Comparison of ENCODE assay signal across 29 mouse cellular contexts in genomic region chr11:67364986-67365721, GRCm38 (mm10). TPM values are rescaled to one million over a fixed set of nuclear protein-coding genes. Genes with fewer than 3 reads are reported as not detected.
DNase-seq lines count a peak whose midpoint lies in the region; ATAC-seq and TF ChIP-seq lines count a peak whose summit lies in the region.
"Had no signal": no experiment of that assay in that cellular context is flagged by ENCODE, and none has a peak within 500 bp of the region (broad histone marks: within the 10 kb centered on the region; RNA-seq: fewer than 3 reads in every experiment).

No protein-coding gene starts in this region.

- no peak for TF ChIP-seq CTCF in CH12.LX (conservative IDR thresholded peaks at IDR 0.05 in 1 of 2, IDR thresholded peaks at IDR 0.05 in 1 of 2; ENCODE audit: low read depth in 2 of 2, low read length in 2 of 2)
- TF ChIP-seq CTCF in E14TG2a.4 (conservative IDR thresholded peaks at IDR 0.05; ENCODE audit: low read length): no peak
- TF ChIP-seq CTCF in G1E (IDR thresholded peaks at IDR 0.05; ENCODE audit: low read depth, low read length): no peak

- no peak for DNase-seq in lung, postnatal 25 days (ENCODE audit: low spot score)
- DNase-seq in CH12.LX (ENCODE audit: extremely low read depth) (no peak), G1E (ENCODE audit: low spot score) (no peak)
- no peak for DNase-seq in thymus, postnatal 0 days (ENCODE audit: low spot score)
- no peak for DNase-seq in kidney, adult 8-10 months
- no peak for DNase-seq in urinary bladder, adult 2 months (ENCODE audit: low spot score)
- DNase-seq: adrenal gland, adult 8-10 months; adrenal gland, postnatal 25 days; gastrocnemius, postnatal 10 days; gastrocnemius, postnatal 36 days; heart, adult 11 months; heart, postnatal 10 days; heart, postnatal 4 days had no signal

- no peak overlapping the region for H3K9ac ChIP-seq in lung, embryonic 16.5 days (ENCODE audit: low read length)
- no peak overlapping the region for H3K9ac ChIP-seq in CH12.LX (ENCODE audit: insufficient read depth, low read depth)
- H3K9ac ChIP-seq: forebrain, embryonic 13.5 days; hindbrain, embryonic 14.5 days had no signal

- H3K27ac ChIP-seq in lung, embryonic 16.5 days (ENCODE audit: low read length): no peak overlapping the region
- H3K27ac ChIP-seq in CH12.LX (ENCODE audit: insufficient read depth, low read depth): no peak overlapping the region
- H3K27ac ChIP-seq: forebrain, embryonic 10.5 days; forebrain, embryonic 13.5 days; hindbrain, embryonic 14.5 days; hindbrain, postnatal 0 days had no signal

- no peaks in the 10 kb centered on the region for H3K27me3 ChIP-seq in lung, embryonic 16.5 days (ENCODE audit: control insufficient read depth, insufficient read depth, low read depth, low read length)
- peaks cover 2% of the 10 kb centered on the region for H3K27me3 ChIP-seq in CH12.LX (replicated peaks)
- no peaks in the 10 kb centered on the region for H3K27me3 ChIP-seq in E14TG2a.4 (ENCODE audit: insufficient read depth, low read length)
- no peaks in the 10 kb centered on the region for H3K27me3 ChIP-seq in G1E (ENCODE audit: insufficient read depth, low read length)
- H3K27me3 ChIP-seq: forebrain, embryonic 13.5 days had no signal

- H3K4me3 ChIP-seq in lung, embryonic 16.5 days (ENCODE audit: low read length): no peak overlapping the region
- H3K4me3 ChIP-seq in CH12.LX (replicated peaks in 1 of 3; ENCODE audit: low read depth in 2 of 3, low read length in 2 of 3, poor library complexity in 1 of 3) (no peak overlapping the region), E14TG2a.4 (replicated peaks; ENCODE audit: low read length) (peak overlapping the region; percentile 68), G1E (ENCODE audit: low read depth, low read length) (peak overlapping the region; percentile 37; the same call in 1 of the 2 replicates)
- H3K4me3 ChIP-seq: forebrain, embryonic 10.5 days; forebrain, embryonic 13.5 days had no signal

- dilution Hi-C loops in CH12.LX (cut with MboI; ENCODE audit: extremely low pct_ligation_motif_present, extremely low pct_unique_long_range_greater_than_20kb, low sequenced_read_pairs): no loop called here

- ATAC-seq in lung, embryonic 16.5 days (ENCODE audit: low read depth): peak; percentile 57; the same call in 1 of the 2 replicates
- ATAC-seq in G1E (ENCODE audit: extremely low read depth, insufficient number of reproducible peaks, low FRiP score, poor library complexity, severe bottlenecking): no peak
- ATAC-seq: activated CD4-positive, CD25-positive, alpha-beta regulatory T cell, adult 4 months; CD4-positive, CD25-positive, alpha-beta regulatory T cell, adult 4 months; forebrain, embryonic 13.5 days; forebrain, embryonic 16.5 days; hindbrain, postnatal 0 days; inflammation-experienced regulatory T-cells, adult 6 months; Patski had no signal

- H3K79me2 ChIP-seq in CH12.LX (replicated peaks; ENCODE audit: control insufficient read depth, extremely low read depth, insufficient read depth, poor library complexity, severe bottlenecking): no peaks in the 10 kb centered on the region

- no peaks in the 10 kb centered on the region; the same call in 1 of the 2 replicates for H3K4me1 ChIP-seq in lung, embryonic 16.5 days (replicated peaks; ENCODE audit: control insufficient read depth, insufficient read depth, low read length)
- peaks cover 5% of the 10 kb centered on the region in 2 experiments; a peak in 2 of 4 replicates for H3K4me1 ChIP-seq in CH12.LX (ENCODE audit: control insufficient read depth in 1 of 2, insufficient read depth in 2 of 2)
- H3K4me1 ChIP-seq in E14TG2a.4 (replicated peaks; ENCODE audit: low read depth, low read length): peaks cover 18% of the 10 kb centered on the region; the same call in 1 of the 2 replicates
- no peaks in the 10 kb centered on the region for H3K4me1 ChIP-seq in G1E (ENCODE audit: insufficient read depth, low read depth, low read length)

- H3K4me2 ChIP-seq in lung, embryonic 16.5 days (ENCODE audit: low read depth, low read length): no peak overlapping the region
- H3K4me2 ChIP-seq in CH12.LX (ENCODE audit: insufficient read depth, low read depth, poor library complexity, severe bottlenecking): no peak overlapping the region
- H3K4me2 ChIP-seq: forebrain, embryonic 13.5 days; heart, embryonic 11.5 days; hindbrain, embryonic 14.5 days had no signal

- no peak for TF ChIP-seq RAD21 in CH12.LX (IDR thresholded peaks at IDR 0.05; ENCODE audit: low read depth, low read length)

- TF ChIP-seq POLR2A in CH12.LX (IDR thresholded peaks at IDR 0.05; ENCODE audit: low read depth, low read length): no peak

- in situ Hi-C loops in CH12.LX (cut with MboI; ENCODE audit: low pct_ligation_motif_present, low pct_unique_long_range_greater_than_20kb, low sequenced_read_pairs): loop anchor here (10.0 kb wide), 1 partner anchor 280 kb away; no protein-coding TSS in a partner anchor

- 54% methylated on average over 14 of the region's 14 CpGs for WGBS in lung, embryonic 16.5 days

- no peaks in the 10 kb centered on the region for H3K9me3 ChIP-seq in lung, embryonic 16.5 days (ENCODE audit: control insufficient read depth, low read length)
- H3K9me3 ChIP-seq in CH12.LX (replicated peaks; ENCODE audit: low read length): no peaks in the 10 kb centered on the region
- H3K9me3 ChIP-seq in E14TG2a.4 (ENCODE audit: low read length): peaks cover 21% of the 10 kb centered on the region
- peaks cover 68% of the 10 kb centered on the region for H3K9me3 ChIP-seq in G1E (replicated peaks)
- H3K9me3 ChIP-seq: forebrain, embryonic 10.5 days; forebrain, embryonic 13.5 days had no signal

- no peaks in the 10 kb centered on the region for H3K36me3 ChIP-seq in lung, embryonic 16.5 days (ENCODE audit: control insufficient read depth, insufficient read depth, low read length)
- H3K36me3 ChIP-seq in CH12.LX (replicated peaks in 1 of 2; ENCODE audit: control insufficient read depth in 1 of 2, insufficient read depth in 1 of 2, low read length in 1 of 2) (no peaks in the 10 kb centered on the region), E14TG2a.4 (ENCODE audit: insufficient read depth, low read length) (no peaks in the 10 kb centered on the region), G1E (replicated peaks) (no peaks in the 10 kb centered on the region)
- H3K36me3 ChIP-seq: forebrain, embryonic 10.5 days had no signal

- no peak for TF ChIP-seq EP300 in CH12.LX (IDR thresholded peaks at IDR 0.05; ENCODE audit: low read length)

TF ChIP-seq in CH12.LX, 34 proteins besides CTCF, POLR2A, EP300 and RAD21:
- TF ChIP-seq ZNF384 (IDR thresholded peaks at IDR 0.05; ENCODE audit: low read depth, low read length) (peak; percentile 89), USF2 (conservative IDR thresholded peaks at IDR 0.05; ENCODE audit: low read depth, low read length) (no peak)

RNA-seq across cellular contexts. Expression of gene Myh13, which starts 43.7 kb away (rescaled TPM):
- 0.28 and 0.58 TPM in 2 replicates for polyA plus RNA-seq in lung, embryonic 16.5 days (2015; fragmentation: Nextera tagmentation; extraction: Ambion mirVana)
- total RNA-seq in CH12.LX (2012; rRNA removed) (1.2 and 2.1 TPM in 2 replicates), CH12.LX (2014; rRNA removed) (0.88 and 1.1 TPM in 2 replicates), G1E (2014; fragmentation: Nextera tagmentation) (not detected in 2 replicates), G1E (2017) (0.05 TPM in 1 of 2 replicates, not detected in the other)
- polyA plus RNA-seq in CH12.LX (2012; ENCODE audit: insufficient read length, low read depth) (2.4 and 2.8 TPM in 2 replicates), G1E (2012) (not detected in 2 replicates)
- 0.09 and 0.20 TPM in 2 replicates for polyA plus RNA-seq in thymus, postnatal 0 days (2015; fragmentation: Nextera tagmentation; extraction: Ambion mirVana)
- not detected in 2 replicates for polyA plus RNA-seq in urinary bladder, adult 2 months (2012; rRNA removed)
- total RNA-seq: adrenal gland, postnatal 25 days had no signal
- polyA plus RNA-seq: C2C12; CD4-positive, CD25-positive, alpha-beta regulatory T cell, adult 4 months; embryonic facial prominence, embryonic 11.5 days; forebrain, embryonic 10.5 days; forebrain, embryonic 13.5 days; forebrain, embryonic 16.5 days; heart, embryonic 11.5 days; heart, embryonic 14.5 days; hindbrain, embryonic 11.5 days; inflammation-experienced regulatory T-cells, adult 6 months; Patski had no signal

Comparison
In these comparisons a context has a peak if more than half of its experiments do, and no peak if none do; other contexts are left out.
1. H3K4me3 ChIP-seq: peak in E14TG2a.4 (single experiment) and G1E (single experiment); none in lung, embryonic 16.5 days (single experiment) and CH12.LX (0 of 3).